8 mouse cellular contexts compared by ENCODE assay signal in the genomic region with DNA sequence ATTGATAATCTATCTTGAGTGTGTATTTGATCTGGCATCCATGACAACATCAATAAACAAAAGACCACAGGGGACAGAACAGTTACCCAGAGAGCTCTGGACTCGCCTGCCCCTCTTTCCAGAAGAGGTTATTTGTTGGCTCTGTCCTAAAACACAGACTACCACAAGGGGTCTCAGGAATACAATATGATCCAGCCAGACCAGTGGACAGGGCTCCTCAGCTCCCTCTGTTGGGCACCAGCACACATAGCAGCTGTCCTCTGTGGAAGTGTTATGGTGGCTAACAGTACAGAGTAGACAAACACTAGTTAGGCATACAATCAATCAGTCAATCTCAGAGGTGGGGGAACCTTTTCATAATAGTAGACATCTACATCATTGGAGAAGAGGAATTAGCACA. TPM values are rescaled to one million over a fixed set of nuclear protein-coding genes. Genes with fewer than 3 reads are reported as not detected.
DNase-seq lines count a peak whose midpoint lies in the region.

No protein-coding gene starts in this region.

- peak; percentile 56 for DNase-seq in gastrocnemius, adult 18-20 months (ENCODE audit: low spot score)
- no peak for DNase-seq in gastrocnemius, postnatal 25 days
- peak; percentile 70 to 75 for DNase-seq in B cell, adult 2 months
- peak; percentile 62 for DNase-seq in adrenal gland, postnatal 10 days
- peak; percentile 73 for DNase-seq in forelimb bud, embryonic 11.5 days (ENCODE audit: low read depth, low spot score)
- DNase-seq in kidney, postnatal 10 days, result peak; percentile 82
- DNase-seq in mesoderm, embryonic 11.5 days (ENCODE audit: low read depth, low spot score), result peak; percentile 82
- no peak for DNase-seq in frontal cortex, postnatal 36 days (ENCODE audit: low spot score in 2 of 2)

RNA-seq across cellular contexts. Expression of gene Atxn1, which starts 12.1 kb away (rescaled TPM):
- total RNA-seq in gastrocnemius, adult 18-20 months (2021), result 10 to 100 TPM; 38.7 to 51.0 TPM
- total RNA-seq in gastrocnemius, postnatal 25 days (2021), result 10 to 100 TPM; 32.0 to 47.0 TPM
- total RNA-seq in adrenal gland, postnatal 10 days (2021), result 10 to 100 TPM; 25.2 to 41.2 TPM

Comparison
In these comparisons a context has a peak if more than half of its experiments do, and no peak if none do; other contexts are left out.
1. DNase-seq: peak in gastrocnemius, adult 18-20 months (single experiment), B cell, adult 2 months (2 of 2), adrenal gland, postnatal 10 days (single experiment), forelimb bud, embryonic 11.5 days (single experiment), kidney, postnatal 10 days (single experiment) and mesoderm, embryonic 11.5 days (single experiment); none in gastrocnemius, postnatal 25 days (single experiment) and frontal cortex, postnatal 36 days (0 of 2).